Mouse (Mus musculus): ENCODE data around the gene Lrrc36. TPM values are rescaled to one million over a fixed set of nuclear protein-coding genes. Genes with fewer than 3 reads are reported as not detected.

Gene Lrrc36
- total and polyA plus RNA-seq, 3 experiments, result 0.06 TPM; not detected in 2

- H3K4me3 ChIP-seq (ENCODE audit: control insufficient read depth in 1 of 2, insufficient read depth in 1 of 2, low read depth in 2 of 2, low read length in 2 of 2), result no peak overlapping the region
- peaks cover 30 to 55% of the 10 kb centered on the region in 2 experiments for H3K27me3 ChIP-seq (ENCODE audit: control insufficient read depth in 1 of 2, insufficient read depth in 2 of 2, low read length in 2 of 2)
- no peaks in the 10 kb centered on the region for H3K79me2 ChIP-seq (ENCODE audit: control insufficient read depth, insufficient read depth, low read length, poor library complexity)
- H3K4me1 ChIP-seq (ENCODE audit: control insufficient read depth in 1 of 2, insufficient read depth in 2 of 2, low read length in 2 of 2), result no peaks in the 10 kb centered on the region
- H3K27ac ChIP-seq (ENCODE audit: control insufficient read depth, low read depth, low read length), result no peak overlapping the region
- no peaks in the 10 kb centered on the region for H3K36me3 ChIP-seq (ENCODE audit: control insufficient read depth in 1 of 2, insufficient read depth in 2 of 2, low read length in 2 of 2)
- no peak for TF ChIP-seq CTCF (IDR thresholded peaks at IDR 0.05 in 2 of 3, conservative IDR thresholded peaks at IDR 0.05 in 1 of 3; ENCODE audit: control insufficient read depth in 1 of 3, insufficient read depth in 1 of 3, low read depth in 2 of 3, low read length in 3 of 3, poor library complexity in 1 of 3, severe bottlenecking in 1 of 3)
- TF ChIP-seq CHD1 (IDR thresholded peaks at IDR 0.05; ENCODE audit: low read depth, low read length), result no peak
- H3K9ac ChIP-seq (ENCODE audit: control insufficient read depth, low read depth, low read length, poor library complexity, severe bottlenecking), result no peak overlapping the region
- no peaks in the 10 kb centered on the region for H3K9me3 ChIP-seq (replicated peaks; ENCODE audit: insufficient read depth, low read length)
- DNase-seq (ENCODE audit: low read depth, low spot score), result no peak
These were observed 13.5 kb downstream of the Lrrc36 start for GRCm38 (mm10) chr8:105426878-105427277.

GRCm38 (mm10) chr8:105431743-105432515 is 18.6 kb downstream of the Lrrc36 start:
- Histone ChIP-seq H3K27ac (ENCODE audit: control insufficient read depth, low read depth, low read length) (no peak overlapping the region), H3K9me3 (replicated peaks; ENCODE audit: insufficient read depth, low read length) (no peaks in the 10 kb centered on the region), H3K9ac (ENCODE audit: control insufficient read depth, low read depth, low read length, poor library complexity, severe bottlenecking) (no peak overlapping the region), H3K79me2 (ENCODE audit: control insufficient read depth, insufficient read depth, low read length, poor library complexity) (no peaks in the 10 kb centered on the region), H3K36me3 (ENCODE audit: control insufficient read depth in 1 of 2, insufficient read depth in 2 of 2, low read length in 2 of 2) (no peaks in the 10 kb centered on the region), H3K4me3 (ENCODE audit: control insufficient read depth in 1 of 2, insufficient read depth in 1 of 2, low read depth in 2 of 2, low read length in 2 of 2) (no peak overlapping the region), H3K27me3 (ENCODE audit: control insufficient read depth in 1 of 2, insufficient read depth in 2 of 2, low read length in 2 of 2) (peaks cover 32 to 59% of the 10 kb centered on the region in 2 experiments), H3K4me1 (ENCODE audit: control insufficient read depth in 1 of 2, insufficient read depth in 2 of 2, low read length in 2 of 2) (no peaks in the 10 kb centered on the region)
- no peak for TF ChIP-seq MYB (IDR thresholded peaks at IDR 0.05; ENCODE audit: low read depth, low read length)
- no peak for TF ChIP-seq NRF1 (IDR thresholded peaks at IDR 0.05; ENCODE audit: insufficient read depth, low read depth, low read length, poor library complexity, severe bottlenecking)
- TF ChIP-seq SIN3A (IDR thresholded peaks at IDR 0.05; ENCODE audit: low read length), result no peak
- TF ChIP-seq MXI1 (IDR thresholded peaks at IDR 0.05; ENCODE audit: low read depth, low read length), result no peak
- DNase-seq (ENCODE audit: low read depth, low spot score), result no peak

- Histone ChIP-seq H3K9me3 (replicated peaks; ENCODE audit: insufficient read depth, low read length) (no peaks in the 10 kb centered on the region), H3K79me2 (ENCODE audit: control insufficient read depth, insufficient read depth, low read length, poor library complexity) (no peaks in the 10 kb centered on the region), H3K27me3 (ENCODE audit: control insufficient read depth in 1 of 2, insufficient read depth in 2 of 2, low read length in 2 of 2) (peaks cover 33 to 51% of the 10 kb centered on the region in 2 experiments), H3K36me3 (ENCODE audit: control insufficient read depth in 1 of 2, insufficient read depth in 2 of 2, low read length in 2 of 2) (no peaks in the 10 kb centered on the region), H3K4me1 (ENCODE audit: control insufficient read depth in 1 of 2, insufficient read depth in 2 of 2, low read length in 2 of 2) (no peaks in the 10 kb centered on the region), H3K9ac (ENCODE audit: control insufficient read depth, low read depth, low read length, poor library complexity, severe bottlenecking) (no peak overlapping the region), H3K4me3 (ENCODE audit: control insufficient read depth in 1 of 2, insufficient read depth in 1 of 2, low read depth in 2 of 2, low read length in 2 of 2) (no peak overlapping the region), H3K27ac (ENCODE audit: control insufficient read depth, low read depth, low read length) (no peak overlapping the region)
- TF ChIP-seq MAFK (IDR thresholded peaks at IDR 0.05; ENCODE audit: borderline replicate concordance, low read depth, low read length), result no peak
- DNase-seq (ENCODE audit: low read depth, low spot score), result no peak
These were observed 19.6 kb downstream of the Lrrc36 start for GRCm38 (mm10) chr8:105433021-105433420.

- no peak overlapping the region for H3K4me3 ChIP-seq (ENCODE audit: control insufficient read depth in 1 of 2, insufficient read depth in 1 of 2, low read depth in 2 of 2, low read length in 2 of 2)
- peaks cover 32 to 48% of the 10 kb centered on the region in 2 experiments for H3K27me3 ChIP-seq (ENCODE audit: control insufficient read depth in 1 of 2, insufficient read depth in 2 of 2, low read length in 2 of 2)
- H3K9ac ChIP-seq (ENCODE audit: control insufficient read depth, low read depth, low read length, poor library complexity, severe bottlenecking), result no peak overlapping the region
- no peak for DNase-seq (ENCODE audit: low read depth, low spot score)
- no peaks in the 10 kb centered on the region for H3K9me3 ChIP-seq (replicated peaks; ENCODE audit: insufficient read depth, low read length)
- no peaks in the 10 kb centered on the region for H3K36me3 ChIP-seq (ENCODE audit: control insufficient read depth in 1 of 2, insufficient read depth in 2 of 2, low read length in 2 of 2)
- H3K27ac ChIP-seq (ENCODE audit: control insufficient read depth, low read depth, low read length), result no peak overlapping the region
- no peaks in the 10 kb centered on the region for H3K79me2 ChIP-seq (ENCODE audit: control insufficient read depth, insufficient read depth, low read length, poor library complexity)
- TF ChIP-seq POLR2AphosphoS5 (IDR thresholded peaks at IDR 0.05; ENCODE audit: borderline replicate concordance, low read depth, low read length) (no peak), MXI1 (IDR thresholded peaks at IDR 0.05; ENCODE audit: low read depth, low read length) (no peak), RCOR1 (IDR thresholded peaks at IDR 0.05; ENCODE audit: low read depth, low read length) (no peak), USF1 (IDR thresholded peaks at IDR 0.05; ENCODE audit: low read depth, low read length) (no peak), POLR2AphosphoS2 (IDR thresholded peaks at IDR 0.05; ENCODE audit: low read length) (no peak), ZC3H11A (IDR thresholded peaks at IDR 0.05; ENCODE audit: low read depth, low read length) (no peak), GATA1 (IDR thresholded peaks at IDR 0.05; ENCODE audit: low read depth, low read length) (no peak), SIN3A (IDR thresholded peaks at IDR 0.05; ENCODE audit: low read length) (no peak), BHLHE40 (IDR thresholded peaks at IDR 0.05; ENCODE audit: borderline replicate concordance, low read depth, low read length) (no peak)
- no peaks in the 10 kb centered on the region for H3K4me1 ChIP-seq (ENCODE audit: control insufficient read depth in 1 of 2, insufficient read depth in 2 of 2, low read length in 2 of 2)
These were observed 20.1 kb downstream of the Lrrc36 start for GRCm38 (mm10) chr8:105433511-105433910.
